Mouse (Mus musculus) MEL (cell line): ENCODE data around the gene Gm20388. TPM values are rescaled to one million over a fixed set of nuclear protein-coding genes. Genes with fewer than 3 reads are reported as not detected.

Experiments used
- DNase-seq: peaks from one replicate; pipeline ENCODE4 v3.0.0; 2011; ENCODE audit warnings: low read depth, low spot score
- H3K27ac ChIP-seq: 2 replicates; pipeline ENCODE4 v1.5.1; 2012; ENCODE audit warnings: low read depth, mild to moderate bottlenecking, control low read depth, low read length, moderate library complexity; ENCODE audit not compliant: control insufficient read depth
- H3K27me3 ChIP-seq, 2 experiments: fragments of 150-350 bp in 1 of 2; sonication (generic) in 1 of 2; 2 replicates each; pipeline ENCODE4 v1.6.1; 2012; ENCODE audit warnings: low read length in 2 of 2, mild to moderate bottlenecking in 2 of 2, improper control_type of control experiment in 1 of 2, moderate library complexity in 1 of 2; ENCODE audit not compliant: insufficient read depth in 2 of 2, control insufficient read depth in 1 of 2
- H3K36me3 ChIP-seq, 2 experiments: 2 replicates each; pipeline ENCODE4 v1.6.1; 2012 to 2014; ENCODE audit warnings: low read length in 2 of 2, improper control_type of control experiment in 1 of 2, inconsistent platforms in 1 of 2, mild to moderate bottlenecking in 1 of 2; ENCODE audit not compliant: insufficient read depth in 2 of 2, control insufficient read depth in 1 of 2
- H3K4me1 ChIP-seq, 2 experiments: fragments of 150-350 bp in 1 of 2; sonication (generic) in 1 of 2; 2 replicates each; pipeline ENCODE4 v1.6.1; 2012; ENCODE audit warnings: low read length in 2 of 2, improper control_type of control experiment in 1 of 2, mild to moderate bottlenecking in 1 of 2; ENCODE audit not compliant: insufficient read depth in 2 of 2, control insufficient read depth in 1 of 2
- H3K4me3 ChIP-seq, 2 experiments: fragments of 150-350 bp in 1 of 2; sonication (generic) in 1 of 2; 2 replicates each; pipeline ENCODE4 v1.5.1; 2012; ENCODE audit warnings: low read depth in 2 of 2, low read length in 2 of 2, mild to moderate bottlenecking in 2 of 2, moderate library complexity in 2 of 2, control low read depth in 1 of 2, improper control_type of control experiment in 1 of 2; ENCODE audit not compliant: control insufficient read depth in 1 of 2, insufficient read depth in 1 of 2
- H3K79me2 ChIP-seq: 2 replicates; pipeline ENCODE4 v1.6.1; 2012; ENCODE audit warnings: mild to moderate bottlenecking, low read length, moderate library complexity; ENCODE audit not compliant: control insufficient read depth, poor library complexity, insufficient read depth
- H3K9ac ChIP-seq: 2 replicates; pipeline ENCODE4 v1.6.1; 2012; ENCODE audit warnings: low read depth, mild to moderate bottlenecking, control low read depth, low read length, moderate library complexity; ENCODE audit not compliant: control insufficient read depth, poor library complexity, severe bottlenecking
- H3K9me3 ChIP-seq: fragments of 150-350 bp; sonication (generic); replicated peaks from 2 replicates; pipeline ENCODE4 v1.6.1; 2012; ENCODE audit warnings: mild to moderate bottlenecking, low read length, improper control_type of control experiment, moderate library complexity; ENCODE audit not compliant: insufficient read depth
- BHLHE40 ChIP-seq: IDR thresholded peaks from 2 replicates; pipeline ENCODE4 v1.6.1; 2012; ENCODE audit warnings: low read depth, mild to moderate bottlenecking, inconsistent platforms, low read length, improper control_type of control experiment, borderline replicate concordance
- CHD1 ChIP-seq: IDR thresholded peaks from 2 replicates; pipeline ENCODE4 v1.6.1; 2012; ENCODE audit warnings: low read depth, mild to moderate bottlenecking, inconsistent platforms, low read length, improper control_type of control experiment
- CHD2 ChIP-seq: IDR thresholded peaks from 2 replicates; pipeline ENCODE4 v1.6.1; 2011; ENCODE audit warnings: low read length, improper control_type of control experiment
- CTCF ChIP-seq, 3 experiments: IDR thresholded peaks in 2 of 3; conservative IDR thresholded peaks in 1 of 3; 2 replicates each; pipeline ENCODE4 v1.5.1; 2011 to 2012; ENCODE audit warnings: low read length in 3 of 3, low read depth in 2 of 3, mild to moderate bottlenecking in 2 of 3, improper control_type of control experiment in 1 of 3, inconsistent platforms in 1 of 3, mixed read lengths in 1 of 3, moderate library complexity in 1 of 3; ENCODE audit not compliant: control insufficient read depth in 1 of 3, insufficient read depth in 1 of 3, poor library complexity in 1 of 3, severe bottlenecking in 1 of 3
- E2F4 ChIP-seq: IDR thresholded peaks from 2 replicates; pipeline ENCODE4 v1.6.1; 2011; ENCODE audit warnings: low read depth, low read length, improper control_type of control experiment, borderline replicate concordance
- ELF1 ChIP-seq: IDR thresholded peaks from 2 replicates; pipeline ENCODE4 v1.6.1; 2014; ENCODE audit warnings: low read depth, mild to moderate bottlenecking, inconsistent platforms, low read length, improper control_type of control experiment, moderate library complexity
- EP300 ChIP-seq, 2 experiments: IDR thresholded peaks; 2 replicates each; pipeline ENCODE4 v1.6.1; 2011; ENCODE audit warnings: improper control_type of control experiment in 2 of 2, low read length in 2 of 2, low read depth in 1 of 2, mild to moderate bottlenecking in 1 of 2
- ETS1 ChIP-seq: IDR thresholded peaks from 2 replicates; pipeline ENCODE4 v1.6.1; 2012; ENCODE audit warnings: low read depth, mild to moderate bottlenecking, inconsistent platforms, low read length, improper control_type of control experiment, moderate library complexity
- GABPA ChIP-seq: IDR thresholded peaks from 2 replicates; pipeline ENCODE4 v1.6.1; 2012; ENCODE audit warnings: low read depth, mild to moderate bottlenecking, inconsistent platforms, low read length, improper control_type of control experiment, moderate library complexity
- GATA1 ChIP-seq: IDR thresholded peaks from 2 replicates; pipeline ENCODE4 v1.6.1; 2011; ENCODE audit warnings: low read depth, low read length, improper control_type of control experiment
- HCFC1 ChIP-seq: IDR thresholded peaks from 2 replicates; pipeline ENCODE4 v1.6.1; 2012; ENCODE audit warnings: low read depth, mild to moderate bottlenecking, inconsistent platforms, low read length, improper control_type of control experiment, moderate library complexity
- KAT2A ChIP-seq: conservative IDR thresholded peaks from 2 replicates; pipeline ENCODE4 v1.6.1; 2012; ENCODE audit warnings: low read depth, low read length, improper control_type of control experiment, inconsistent platforms
- MAFK ChIP-seq: IDR thresholded peaks from 2 replicates; pipeline ENCODE4 v1.6.1; 2011; ENCODE audit warnings: low read depth, mild to moderate bottlenecking, low read length, improper control_type of control experiment, borderline replicate concordance
- MAX ChIP-seq: IDR thresholded peaks from 2 replicates; pipeline ENCODE4 v1.6.1; 2011; ENCODE audit warnings: low read length, improper control_type of control experiment
- MAZ ChIP-seq: IDR thresholded peaks from 2 replicates; pipeline ENCODE4 v1.6.1; 2012; ENCODE audit warnings: low read depth, mild to moderate bottlenecking, inconsistent platforms, low read length, improper control_type of control experiment
- MEF2A ChIP-seq: IDR thresholded peaks from 2 replicates; pipeline ENCODE4 v1.6.1; 2014; ENCODE audit warnings: low read depth, mild to moderate bottlenecking, inconsistent platforms, low read length, improper control_type of control experiment; ENCODE audit not compliant: poor library complexity, insufficient replicate concordance, severe bottlenecking; ENCODE audit errors: extremely low read depth
- MXI1 ChIP-seq: IDR thresholded peaks from 2 replicates; pipeline ENCODE4 v1.6.1; 2011; ENCODE audit warnings: mild to moderate bottlenecking, low read depth, low read length, improper control_type of control experiment
- MYB ChIP-seq: IDR thresholded peaks from 2 replicates; pipeline ENCODE4 v1.6.1; 2011; ENCODE audit warnings: mild to moderate bottlenecking, low read depth, low read length, improper control_type of control experiment
- MYC ChIP-seq: IDR thresholded peaks from 2 replicates; pipeline ENCODE4 v1.6.1; 2011; ENCODE audit warnings: low read depth, mild to moderate bottlenecking, low read length, improper control_type of control experiment, moderate library complexity
- NELFE ChIP-seq: IDR thresholded peaks from 2 replicates; pipeline ENCODE4 v1.6.1; 2011; ENCODE audit warnings: low read depth, low read length, improper control_type of control experiment
- POLR2A ChIP-seq, 2 experiments: IDR thresholded peaks; 2 replicates each; pipeline ENCODE4 v1.6.1; 2011 to 2012; ENCODE audit warnings: low read length in 2 of 2, mild to moderate bottlenecking in 2 of 2, control low read depth in 1 of 2, improper control_type of control experiment in 1 of 2, low read depth in 1 of 2, moderate library complexity in 1 of 2; ENCODE audit not compliant: control insufficient read depth in 1 of 2, insufficient read depth in 1 of 2, poor library complexity in 1 of 2
- POLR2AphosphoS2 ChIP-seq: IDR thresholded peaks from 2 replicates; pipeline ENCODE4 v1.6.1; 2011; ENCODE audit warnings: low read length, improper control_type of control experiment
- POLR2AphosphoS5 ChIP-seq: IDR thresholded peaks from 2 replicates; pipeline ENCODE4 v1.6.1; 2012; ENCODE audit warnings: low read depth, borderline replicate concordance, mild to moderate bottlenecking, inconsistent platforms, low read length, moderate library complexity, mixed read lengths
- RAD21 ChIP-seq: IDR thresholded peaks from 2 replicates; pipeline ENCODE4 v1.6.1; 2011; ENCODE audit warnings: mild to moderate bottlenecking, low read depth, low read length, improper control_type of control experiment
- RCOR1 ChIP-seq: IDR thresholded peaks from 2 replicates; pipeline ENCODE4 v1.6.1; 2012; ENCODE audit warnings: low read depth, mild to moderate bottlenecking, inconsistent platforms, low read length, improper control_type of control experiment
- SIN3A ChIP-seq: IDR thresholded peaks from 2 replicates; pipeline ENCODE4 v1.6.1; 2012; ENCODE audit warnings: low read length, improper control_type of control experiment, inconsistent platforms
- SMC3 ChIP-seq: IDR thresholded peaks from 2 replicates; pipeline ENCODE4 v1.6.1; 2011; ENCODE audit warnings: low read depth, low read length, improper control_type of control experiment
- TAL1 ChIP-seq: IDR thresholded peaks from 2 replicates; pipeline ENCODE4 v1.6.1; 2012; ENCODE audit warnings: mild to moderate bottlenecking, inconsistent platforms, low read length, moderate library complexity, mixed read lengths
- TBP ChIP-seq: IDR thresholded peaks from 2 replicates; pipeline ENCODE4 v1.8.0; 2011; ENCODE audit warnings: low read depth, low read length, improper control_type of control experiment
- TCF12 ChIP-seq: IDR thresholded peaks from 2 replicates; pipeline ENCODE4 v1.6.1; 2014; ENCODE audit warnings: low read depth, mild to moderate bottlenecking, inconsistent platforms, low read length, improper control_type of control experiment, moderate library complexity
- UBTF ChIP-seq: IDR thresholded peaks from 2 replicates; pipeline ENCODE4 v1.6.1; 2012; ENCODE audit warnings: low read depth, mild to moderate bottlenecking, inconsistent platforms, low read length, improper control_type of control experiment, moderate library complexity, borderline replicate concordance; ENCODE audit not compliant: insufficient read depth
- USF1 ChIP-seq: IDR thresholded peaks from 2 replicates; pipeline ENCODE4 v1.6.1; 2014; ENCODE audit warnings: low read depth, mild to moderate bottlenecking, inconsistent platforms, low read length, improper control_type of control experiment, moderate library complexity
- USF2 ChIP-seq, 2 experiments: IDR thresholded peaks; 2 replicates each; pipeline ENCODE4 v1.6.1; 2011 to 2012; ENCODE audit warnings: improper control_type of control experiment in 2 of 2, low read length in 2 of 2, borderline replicate concordance in 1 of 2, inconsistent platforms in 1 of 2, low read depth in 1 of 2, mild to moderate bottlenecking in 1 of 2; ENCODE audit not compliant: insufficient read depth in 1 of 2
- ZC3H11A ChIP-seq: IDR thresholded peaks from 2 replicates; pipeline ENCODE4 v1.6.1; 2012; ENCODE audit warnings: low read depth, mild to moderate bottlenecking, inconsistent platforms, low read length, improper control_type of control experiment
- ZKSCAN1 ChIP-seq: IDR thresholded peaks from 2 replicates; pipeline ENCODE4 v1.6.1; 2012; ENCODE audit warnings: low read depth, mild to moderate bottlenecking, inconsistent platforms, low read length, improper control_type of control experiment, moderate library complexity
- ZMIZ1 ChIP-seq: IDR thresholded peaks from 2 replicates; pipeline ENCODE4 v1.6.1; 2012; ENCODE audit warnings: low read depth, mild to moderate bottlenecking, inconsistent platforms, low read length, improper control_type of control experiment, moderate library complexity
- ZNF384 ChIP-seq: IDR thresholded peaks from 2 replicates; pipeline ENCODE4 v1.6.1; 2012; ENCODE audit warnings: low read depth, mild to moderate bottlenecking, inconsistent platforms, low read length, improper control_type of control experiment
- polyA plus RNA-seq, 2 experiments: library from polyadenylated mRNA; stranded (reverse) in 1 of 2; unstranded in 1 of 2; fragments of >175 nt in 1 of 2; fragments of >200 nt in 1 of 2; gene quantifications; 2 replicates each; pipeline versions ENCODE4 v1.2.1 to v1.2.4; 2012; ENCODE audit warnings: low replicate concordance in 2 of 2, low read depth in 1 of 2; ENCODE audit not compliant: insufficient read length in 2 of 2, insufficient read depth in 1 of 2, missing spikeins in 1 of 2
- total RNA-seq: library from RNA; depleted of rRNA; stranded (reverse); fragments of 300-350 nt; gene quantifications from 2 replicates; pipeline ENCODE4 v1.2.3, GENCODE M21; 2012

The Gm20388 gene
- total and polyA plus RNA-seq, 3 experiments = 11.1 to 17.8 TPM; not detected in 1

GRCm38 (mm10) chr8:122763267-122763738, 2852.7 kb downstream of the Gm20388 start:
- Histone ChIP-seq H3K9ac (peak overlapping the region; percentile 75), H3K4me3 (peak overlapping the region; percentile 61 to 62), H3K27ac (peak overlapping the region; percentile 95), H3K36me3 (peaks cover 0 to 75% of the 10 kb centered on the region in 2 experiments; a peak in 3 of 4 replicates), H3K79me2 (peaks cover 26% of the 10 kb centered on the region), H3K4me1 (peaks cover 60 to 76% of the 10 kb centered on the region in 2 experiments), H3K27me3 (no peaks in the 10 kb centered on the region), H3K9me3 (no peaks in the 10 kb centered on the region)
- peak; percentile 92 for DNase-seq
- TF ChIP-seq MXI1 (peak; percentile 80; the same call in 1 of the 2 replicates), MEF2A (no peak), KAT2A (peak; percentile 49; the same call in 1 of the 2 replicates), EP300 (IDR thresholded peaks at IDR 0.05; ENCODE audit: low read depth in 1 of 2, low read length in 2 of 2) (peak; percentile 61 to 90), POLR2A (IDR thresholded peaks at IDR 0.05; ENCODE audit: control insufficient read depth in 1 of 2, insufficient read depth in 1 of 2, low read depth in 1 of 2, low read length in 2 of 2, poor library complexity in 1 of 2) (peak in 1 of 2 experiments; percentile 60; a peak in 1 of 4 replicates), USF2 (IDR thresholded peaks at IDR 0.05; ENCODE audit: borderline replicate concordance in 1 of 2, insufficient read depth in 1 of 2, low read depth in 1 of 2, low read length in 2 of 2) (no peak), USF1 (no peak), RCOR1 (no peak), ZKSCAN1 (0 out of 2 replicates have a peak, but pooled peaks have one; percentile 11), ETS1 (peak; percentile 97), TBP (peak; percentile 72; the same call in 1 of the 2 replicates), TAL1 (no peak), MAFK (peak; percentile 51; the same call in 1 of the 2 replicates), CHD2 (peak; percentile 88), MYB (peak; percentile 53; the same call in 1 of the 2 replicates), GABPA (no peak), ZNF384 (peak; percentile 99), NELFE (peak; percentile 53), HCFC1 (peak; percentile 78), POLR2AphosphoS2 (peak; percentile 78), ZMIZ1 (peak; percentile 70; the same call in 1 of the 2 replicates), TCF12 (peak; percentile 84), UBTF (no peak), SMC3 (no peak; the same call in 1 of the 2 replicates), GATA1 (peak; percentile 83), MAX (peak; percentile 42; the same call in 1 of the 2 replicates), MAZ (peak; percentile 96), RAD21 (no peak), POLR2AphosphoS5 (no peak), ZC3H11A (0 out of 2 replicates have a peak, but pooled peaks have one; percentile 10), BHLHE40 (peak; percentile 83), SIN3A (peak; percentile 93; the same call in 1 of the 2 replicates), MYC (peak; percentile 46; the same call in 1 of the 2 replicates), ELF1 (peak; percentile 93), E2F4 (no peak), CHD1 (peak; percentile 96), CTCF (IDR thresholded peaks at IDR 0.05 in 2 of 3, conservative IDR thresholded peaks at IDR 0.05 in 1 of 3; ENCODE audit: control insufficient read depth in 1 of 3, insufficient read depth in 1 of 3, low read depth in 2 of 3, low read length in 3 of 3, poor library complexity in 1 of 3, severe bottlenecking in 1 of 3) (no peak)
